Mouse (Mus musculus): ENCODE data around the gene Bmi1.

GRCm38 (mm10) chr2:18725880-18726279 lies 49.1 kb downstream of the Bmi1 start:
- no peak for TF ChIP-seq CTCF (IDR thresholded peaks at IDR 0.05; ENCODE audit: extremely low read depth, insufficient read depth, low read length)
- no peak for TF ChIP-seq POLR2A (IDR thresholded peaks at IDR 0.05; ENCODE audit: extremely low read depth, insufficient read depth, low read length)

Measured in cortical plate, adult 2 months (tissue).